Mouse (Mus musculus): ENCODE measurements at regions not wholly inside any gene's neighbourhood (a gene's known extent, or its start where the extent isn't known, plus 50 kb on each side); places are given as distances from the start of the nearest gene placed in this dataset.

- DNase-seq (ENCODE audit: low read depth, low spot score): no peak
Observed at GRCm38 (mm10) chr3:136993473-136993872, 323.5 kb downstream of the Ppp3ca start.

DNA sequence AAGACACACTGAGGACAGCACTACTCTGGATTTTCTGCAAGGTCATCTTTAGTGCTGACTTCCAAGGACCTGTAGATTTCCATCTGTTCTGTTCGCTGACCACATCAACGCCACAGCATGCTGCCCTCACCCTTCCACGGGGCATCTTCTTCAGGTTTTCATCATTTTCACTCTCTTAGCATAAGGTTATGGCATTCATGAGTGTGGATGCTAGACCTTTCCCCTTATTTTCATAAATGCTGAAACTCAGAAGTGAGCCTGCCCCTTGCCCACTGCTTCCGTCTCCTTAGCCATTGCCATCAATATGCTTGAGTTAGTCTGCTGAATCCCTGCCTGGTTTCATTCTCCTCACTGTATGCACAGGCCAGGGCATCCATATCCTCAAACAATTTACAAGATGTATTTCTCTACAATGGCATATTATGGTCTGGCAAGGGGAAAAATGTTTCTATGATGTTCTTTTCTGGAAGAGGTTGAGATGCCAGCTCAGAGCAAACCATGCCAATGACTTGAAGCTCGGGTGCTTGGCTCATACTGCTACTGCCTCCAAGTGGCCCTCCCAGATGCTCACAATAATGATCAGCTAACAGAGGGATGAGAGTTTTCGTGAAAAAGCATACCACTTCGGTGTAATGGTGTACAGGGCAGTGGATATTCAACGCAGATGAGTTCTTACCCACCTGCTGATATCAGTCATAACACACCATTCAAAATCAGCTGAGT lies 324.6 kb downstream of the Ppp3ca start:
- DNase-seq (ENCODE audit: low read depth, low spot score): no peak

DNA sequence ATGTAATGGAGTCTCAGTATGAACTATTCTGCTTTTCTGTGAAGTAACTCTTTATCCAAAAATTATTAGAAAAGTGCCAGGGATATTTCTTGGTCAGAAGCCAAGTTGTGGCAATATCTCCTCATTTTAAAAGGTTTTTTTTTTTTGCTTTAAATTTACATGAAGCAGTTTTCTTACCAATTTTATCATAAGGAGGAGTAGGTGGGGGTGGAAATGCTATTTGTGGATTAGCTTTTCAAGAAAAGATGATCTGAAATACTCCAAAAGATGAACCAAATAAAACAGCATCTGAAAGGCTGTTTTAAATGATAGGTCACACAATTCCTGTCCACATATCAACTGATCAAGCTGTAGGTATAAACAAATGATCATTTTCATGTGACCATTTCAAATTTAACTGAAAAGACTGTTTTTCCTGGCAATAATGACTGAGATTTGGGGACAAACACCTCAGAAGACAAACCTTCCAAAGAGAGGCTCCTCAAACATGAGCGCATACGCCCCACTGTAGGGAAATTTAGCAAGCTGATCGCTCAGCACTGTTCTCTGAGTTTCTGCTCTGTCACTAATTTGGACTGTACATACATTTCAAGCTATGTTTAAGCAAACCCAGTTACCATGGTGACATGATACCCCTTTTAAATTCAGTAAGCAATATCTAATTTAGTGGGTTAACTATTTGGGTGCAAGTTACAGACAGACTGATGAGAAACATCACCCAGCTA lies 325.8 kb downstream of the Ppp3ca start:
- no peak for DNase-seq (ENCODE audit: low read depth, low spot score)

DNA sequence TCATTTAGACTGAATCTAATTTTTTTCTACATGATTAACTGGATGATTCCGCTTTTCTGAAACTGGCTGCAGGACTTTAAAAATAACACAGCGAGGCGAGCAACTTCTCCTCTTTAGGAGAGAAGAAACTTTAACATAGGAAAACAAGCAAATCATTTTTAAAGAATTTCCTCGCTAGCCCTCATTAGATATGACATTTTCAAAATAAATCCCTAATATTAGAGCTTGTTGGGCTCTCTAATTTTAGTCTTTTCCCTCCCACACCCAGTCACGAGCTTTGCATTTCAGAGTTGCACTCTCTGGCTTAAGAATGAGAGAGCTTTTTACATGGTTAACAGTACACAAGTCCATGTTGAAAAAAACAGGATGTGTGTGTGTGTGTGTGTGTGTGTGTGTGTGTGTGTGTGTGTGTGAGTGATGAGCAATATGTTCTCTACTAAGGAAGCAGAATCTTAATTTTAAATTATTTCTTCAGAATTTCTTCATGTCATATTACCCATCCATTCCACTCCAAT lies 326.5 kb downstream of the Ppp3ca start:
- no peak for DNase-seq (ENCODE audit: low read depth, low spot score)

DNA sequence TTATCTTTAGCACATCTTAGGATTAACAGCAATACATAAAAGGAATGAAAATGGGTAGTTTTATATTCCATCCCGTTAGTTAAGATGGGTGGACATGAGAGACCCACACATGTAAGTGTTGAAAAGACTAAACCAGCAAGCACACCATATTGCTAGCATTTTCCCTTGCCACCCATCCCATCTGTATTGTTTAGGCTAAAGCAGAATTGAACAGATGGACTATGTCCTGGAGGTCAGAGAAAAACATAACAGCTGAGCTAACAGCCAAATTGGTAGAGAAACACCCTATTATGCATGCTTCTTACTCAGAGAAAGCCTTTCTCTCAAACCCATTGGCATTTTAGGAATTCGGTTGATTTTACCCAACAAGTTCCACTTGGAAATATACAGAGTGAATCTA lies 329.3 kb upstream of the Emcn start:
- no peak for DNase-seq (ENCODE audit: low read depth, low spot score)

GRCm38 (mm10) chr3:137014686-137015085 lies 326.2 kb upstream of the Emcn start:
- no peak for DNase-seq (ENCODE audit: low read depth, low spot score)

GRCm38 (mm10) chr3:137015199-137015598 lies 325.7 kb upstream of the Emcn start:
- DNase-seq (ENCODE audit: low read depth, low spot score): no peak

- DNase-seq (ENCODE audit: low read depth, low spot score): peak; percentile 9
Observed at GRCm38 (mm10) chr3:137019971-137020634, 320.8 kb upstream of the Emcn start.

GRCm38 (mm10) chr3:137029546-137029945 lies 311.3 kb upstream of the Emcn start:
- DNase-seq (ENCODE audit: low read depth, low spot score): no peak

GRCm38 (mm10) chr3:137032802-137033201 lies 308.1 kb upstream of the Emcn start:
- no peak for DNase-seq (ENCODE audit: low read depth, low spot score)

GRCm38 (mm10) chr3:137039638-137040037 lies 301.2 kb upstream of the Emcn start:
- DNase-seq (ENCODE audit: low read depth, low spot score): no peak

- no peak for DNase-seq (ENCODE audit: low read depth, low spot score)
Observed at GRCm38 (mm10) chr3:137056544-137057224, 284.2 kb upstream of the Emcn start.

DNA sequence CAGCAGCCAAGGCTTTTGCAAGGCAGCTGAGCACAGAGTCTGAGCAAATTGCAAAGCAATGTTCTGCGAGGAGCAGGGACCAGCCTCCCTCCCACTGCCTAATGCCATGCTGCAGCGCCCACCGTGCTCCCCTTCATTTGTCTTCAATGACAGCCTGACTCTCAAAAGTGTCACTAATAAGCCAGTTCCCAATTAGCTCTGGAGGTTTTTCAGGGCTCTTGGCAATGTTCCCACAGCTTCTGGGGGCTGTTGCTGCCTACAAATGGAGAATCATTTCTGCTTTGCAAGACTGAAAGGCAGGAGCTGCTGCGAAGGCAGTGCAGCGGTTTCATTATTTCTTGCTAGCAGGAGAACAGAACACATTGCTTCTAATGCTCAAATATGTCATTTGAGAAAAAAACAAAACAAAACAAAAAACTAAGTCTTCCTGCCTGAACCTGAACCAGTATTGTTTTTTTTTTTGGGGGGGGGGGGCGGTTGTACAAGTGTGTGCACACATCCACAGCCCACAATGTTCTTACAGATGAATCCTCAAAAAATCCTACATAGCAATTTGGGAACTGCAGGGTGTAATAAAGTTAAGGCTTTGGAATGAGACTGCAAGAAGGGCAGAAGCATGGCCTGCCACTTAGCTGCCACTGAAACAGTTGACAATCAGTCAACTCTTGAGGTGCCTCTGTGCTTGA lies 283.5 kb upstream of the Emcn start:
- no peak for DNase-seq (ENCODE audit: low read depth, low spot score)

- no peak for DNase-seq (ENCODE audit: low read depth, low spot score)
Observed at GRCm38 (mm10) chr3:137057911-137058260, 283.0 kb upstream of the Emcn start.

DNA sequence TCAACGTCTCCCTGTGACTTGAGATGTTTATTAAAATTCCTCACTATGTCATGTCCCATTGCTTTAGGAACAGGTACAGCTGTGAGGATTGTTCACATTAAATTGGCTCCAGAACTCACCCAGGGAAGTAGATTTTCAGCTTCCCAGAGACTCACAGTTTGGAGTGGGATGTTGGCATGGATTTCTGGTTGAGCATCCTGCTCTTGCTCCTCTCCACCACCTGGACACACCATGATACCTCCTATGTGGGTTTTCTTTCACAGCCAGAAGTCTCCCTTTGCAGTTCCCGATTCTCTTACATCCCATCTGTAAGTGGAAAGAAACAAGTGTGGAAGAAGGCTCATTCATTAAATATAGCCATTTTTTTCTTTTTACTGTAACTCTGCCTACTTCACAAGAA lies 278.8 kb upstream of the Emcn start:
- no peak for DNase-seq (ENCODE audit: low read depth, low spot score)

- DNase-seq (ENCODE audit: low read depth, low spot score): no peak
Observed at GRCm38 (mm10) chr3:137067336-137067735, 273.5 kb upstream of the Emcn start.

DNA sequence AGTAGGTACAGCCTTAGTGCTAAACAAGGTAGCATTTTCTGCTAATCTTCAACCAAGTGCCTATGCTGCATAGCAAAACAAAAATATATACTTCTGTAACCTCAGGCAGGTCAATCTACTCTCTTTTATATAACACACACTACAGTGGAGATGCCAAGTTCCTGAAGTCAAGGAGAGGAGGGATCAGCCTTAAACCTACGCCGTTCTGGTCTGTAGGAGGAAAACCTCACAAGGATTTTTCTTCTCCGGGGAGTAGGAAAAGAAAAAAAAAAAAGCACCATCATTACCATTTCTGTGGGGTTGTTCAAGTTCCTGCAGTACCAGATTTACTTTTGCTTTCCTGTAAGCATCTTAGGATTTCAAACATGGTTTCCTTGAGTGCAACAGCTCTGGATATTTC lies 271.5 kb upstream of the Emcn start:
- DNase-seq (ENCODE audit: low read depth, low spot score): no peak

DNA sequence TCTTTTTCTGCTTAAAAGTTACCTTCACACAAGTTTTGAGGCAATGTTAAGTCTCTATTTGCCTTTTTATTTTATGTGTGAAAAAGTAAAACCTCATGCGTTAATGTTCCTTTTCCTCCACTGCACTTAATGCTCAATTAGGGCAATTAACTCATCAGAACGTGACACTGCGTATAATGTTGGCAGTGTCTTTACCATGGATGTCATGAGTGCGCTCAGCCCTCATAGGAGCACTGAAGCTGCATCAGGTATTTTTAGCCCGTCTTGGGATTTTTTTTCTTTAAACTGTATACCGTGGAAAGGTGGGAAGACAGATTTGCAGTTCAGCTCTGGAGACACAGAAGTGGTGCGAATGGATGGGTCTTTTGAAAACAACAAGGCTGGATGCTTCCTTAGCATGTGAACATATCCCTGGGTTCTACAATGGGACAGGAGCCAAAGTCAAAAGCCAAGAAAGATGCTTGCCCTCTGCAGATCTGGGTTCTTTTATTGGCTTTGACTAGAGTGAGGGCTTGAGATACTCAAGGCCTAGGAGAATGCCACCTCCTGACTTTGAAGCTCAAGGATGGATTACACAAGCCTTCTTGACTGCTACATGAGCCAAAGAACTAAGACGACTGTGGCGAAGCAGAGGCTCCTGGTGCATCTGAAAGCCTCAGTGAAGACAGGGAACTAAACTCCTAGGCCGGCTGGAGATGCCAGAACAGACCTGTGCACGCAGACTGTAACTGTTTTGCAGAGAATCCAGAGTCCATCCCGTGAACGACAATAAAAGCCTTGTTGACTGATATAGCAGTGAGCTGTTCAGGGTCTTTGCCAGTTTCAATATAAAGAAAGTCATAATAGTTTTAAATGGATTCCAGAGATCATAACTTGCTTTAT lies 262.9 kb upstream of the Emcn start:
- no peak for DNase-seq (ENCODE audit: low read depth, low spot score)

GRCm38 (mm10) chr3:137078600-137078975 lies 262.3 kb upstream of the Emcn start:
- no peak for DNase-seq (ENCODE audit: low read depth, low spot score)

DNA sequence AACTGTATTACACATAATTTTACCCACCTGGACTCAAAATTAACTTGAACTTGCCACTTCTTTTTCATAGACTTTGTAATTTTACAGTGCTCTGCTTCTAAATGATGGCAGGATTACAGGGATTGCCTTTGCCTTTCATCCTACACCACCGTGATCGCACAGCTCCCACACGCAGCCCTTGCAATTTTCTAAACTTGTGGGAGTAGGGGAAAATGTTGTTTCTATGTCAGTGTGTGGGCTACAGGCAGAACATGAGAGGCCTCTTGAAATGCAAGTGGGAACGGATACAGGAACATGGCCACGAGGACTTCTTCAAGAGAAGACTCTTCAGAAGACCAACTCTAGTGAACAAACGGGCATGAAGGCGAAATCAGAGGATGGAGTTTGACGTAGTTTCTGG lies 254.0 kb upstream of the Emcn start:
- DNase-seq (ENCODE audit: low read depth, low spot score): no peak
